Mouse (Mus musculus) large intestine, adult 2 months (tissue): ENCODE data around the gene Snapc4. TPM values are rescaled to one million over a fixed set of nuclear protein-coding genes. Genes with fewer than 3 reads are reported as not detected.

Experiments used
- DNase-seq: peaks from one replicate; pipeline ENCODE4 v3.0.0-alpha.2; 2012; ENCODE audit warnings: low read depth, low spot score
- WGBS: fragments of 180-500 bp; shearing (Covaris S2); methylation state at CpG from one replicate; pipeline ENCODE4 v1.1.7; 2018; 5-methylcytosine and 5-hydroxymethylcytosine counted together
- polyA plus RNA-seq: library from polyadenylated mRNA; depleted of rRNA; stranded (reverse); fragments of >200 nt; gene quantifications from 2 replicates; pipeline ENCODE4 v1.2.3, GENCODE M21; 2012; rRNA removed

The Snapc4 gene
- polyA plus RNA-seq, result 25.0 and 28.1 TPM in 2 replicates

DNA sequence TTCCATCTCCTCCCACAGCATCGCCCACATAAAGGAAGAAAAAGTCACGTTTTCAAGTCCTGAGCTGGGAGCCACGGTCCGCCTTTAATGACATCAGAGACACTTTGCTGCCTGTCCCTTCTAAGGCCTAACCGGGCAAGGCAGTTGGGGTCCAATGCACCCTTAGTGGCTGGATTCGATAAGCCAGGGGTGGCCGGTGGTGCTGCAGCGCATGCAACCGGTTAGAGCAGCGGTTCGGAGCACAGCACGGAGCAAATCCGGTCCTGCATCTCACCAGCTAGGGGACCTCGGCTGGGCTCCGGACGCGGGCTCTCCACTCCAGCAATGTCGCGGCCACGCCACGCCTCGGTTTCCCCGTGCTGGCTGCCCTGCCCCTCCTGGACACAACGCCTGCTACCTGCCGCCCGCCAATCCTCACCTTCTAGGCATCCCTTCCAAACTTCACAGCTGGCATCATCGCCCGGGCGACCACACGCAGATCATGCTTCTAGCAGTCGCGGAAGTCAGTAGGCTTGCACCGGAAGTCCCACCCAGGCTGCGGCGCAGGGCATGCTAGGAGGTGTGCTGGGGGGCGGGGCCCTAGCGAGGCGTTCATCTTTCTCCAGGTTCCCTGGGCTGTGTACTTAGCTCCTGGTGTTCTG is at the start of gene Snapc4:
Gene Snapc4, minus strand, starts transcription at position 523 of the 641 bp plus-strand sequence.
- DNase-seq, result peak; percentile 45
- WGBS, result under 1% methylated on average over 38 of the region's 38 CpGs

DNA sequence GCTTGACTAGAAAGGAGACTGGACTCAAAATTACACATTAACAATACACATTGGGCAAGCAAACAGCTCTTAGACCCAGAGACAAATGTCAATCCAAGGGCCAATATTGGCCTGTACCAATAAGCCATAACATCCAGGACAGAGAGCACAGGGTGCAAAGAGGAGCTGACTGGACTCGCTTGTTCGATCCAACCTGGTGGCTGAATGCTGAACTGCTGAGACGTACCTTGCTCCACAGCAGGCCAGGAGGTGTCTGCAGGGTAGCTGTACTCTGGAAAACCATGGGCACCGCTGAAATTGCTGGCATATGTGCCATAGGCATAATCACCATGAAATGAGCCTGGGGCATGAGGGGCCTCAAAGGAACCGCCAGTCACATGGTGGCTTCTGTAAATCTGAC is 49.4 kb upstream of the Snapc4 start:
- DNase-seq, result no peak
- 95% methylated on average over 5 of the region's 5 CpGs for WGBS

DNA sequence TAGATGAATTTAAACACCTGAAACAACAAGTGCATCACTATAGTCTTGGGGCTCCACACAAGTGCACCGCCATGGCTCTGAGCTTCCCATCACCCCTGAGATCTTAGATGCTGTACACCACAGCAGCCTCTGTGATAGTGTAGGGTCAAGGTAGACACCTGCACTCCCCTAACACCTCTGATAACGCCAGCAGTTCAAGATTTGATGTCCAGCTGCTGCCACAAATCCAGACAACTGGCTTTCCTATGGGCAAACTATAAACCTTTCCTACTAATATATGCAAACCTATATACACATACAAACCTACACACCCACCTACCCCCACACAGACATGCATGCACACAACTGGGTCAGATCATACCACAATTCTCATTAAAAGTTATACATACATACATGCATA is 44.1 kb upstream of the Snapc4 start:
- 97% methylated on average over 2 of the region's 2 CpGs for WGBS
- no peak for DNase-seq

DNA sequence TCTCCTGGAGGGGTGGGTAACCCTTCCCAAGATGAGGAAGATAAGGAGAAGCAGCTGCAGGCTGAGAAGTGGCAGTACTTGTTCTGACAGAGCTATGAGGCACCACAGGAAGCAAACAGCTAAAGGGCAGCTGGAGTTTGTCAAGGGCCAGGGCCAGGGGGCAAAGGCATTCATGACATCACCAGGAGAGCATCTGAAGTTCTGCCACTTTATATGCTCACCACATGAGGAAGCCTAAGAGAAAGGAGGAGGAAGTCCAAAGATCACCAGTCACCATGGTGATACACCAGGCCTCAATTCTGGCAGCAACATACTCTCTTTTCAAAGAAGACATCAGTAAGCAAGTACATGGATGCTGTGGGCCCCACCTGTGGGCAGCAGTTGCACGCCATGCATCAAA is 42.6 kb upstream of the Snapc4 start:
- 58% methylated on average over 1 of the region's 1 CpGs for WGBS
- DNase-seq, result no peak

DNA sequence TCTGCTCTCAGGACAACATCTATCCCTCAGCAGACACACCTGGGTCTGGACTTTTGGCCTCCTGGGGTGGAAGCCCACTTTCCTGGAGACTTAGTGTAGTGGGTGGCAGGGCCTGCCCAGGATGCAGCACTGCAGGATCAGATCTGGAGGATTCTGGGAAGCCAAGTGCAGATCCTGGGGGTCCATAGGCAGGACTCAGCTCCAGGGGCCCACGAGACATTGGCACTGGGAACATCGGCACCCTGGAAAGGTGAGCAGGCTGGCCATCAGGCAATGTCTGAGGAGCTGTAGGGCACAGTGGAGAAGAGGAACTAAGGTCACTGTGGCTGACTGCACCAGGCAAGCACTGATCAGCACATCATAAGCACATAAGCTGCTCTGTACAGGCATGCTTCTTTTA is 41.5 kb upstream of the Snapc4 start:
- WGBS, result 100% methylated on average over 2 of the region's 2 CpGs

DNA sequence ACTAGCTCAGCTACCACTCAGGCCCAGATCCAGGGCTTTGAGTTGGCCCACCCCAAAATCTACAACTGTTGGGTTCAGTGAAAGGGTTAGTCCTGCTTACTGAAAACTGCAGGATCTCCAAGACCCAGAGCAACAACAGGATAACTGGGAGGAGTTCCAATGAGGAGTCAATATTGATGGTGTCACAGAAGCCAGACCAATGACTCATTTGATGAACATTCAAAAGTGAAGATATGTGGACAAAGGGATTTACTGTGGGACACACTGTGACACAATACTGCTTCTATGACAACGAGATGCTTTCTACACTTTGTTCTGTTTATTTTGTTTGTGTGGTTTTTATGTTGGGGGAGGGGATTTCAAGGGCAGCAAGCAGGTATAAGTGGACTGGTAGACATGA is 37.7 kb upstream of the Snapc4 start:
- 59% methylated on average over 1 of the region's 1 CpGs for WGBS
- no peak for DNase-seq

More for the DNA sequence above, 41.5 kb upstream of the Snapc4 start:
- no peak for DNase-seq

DNA sequence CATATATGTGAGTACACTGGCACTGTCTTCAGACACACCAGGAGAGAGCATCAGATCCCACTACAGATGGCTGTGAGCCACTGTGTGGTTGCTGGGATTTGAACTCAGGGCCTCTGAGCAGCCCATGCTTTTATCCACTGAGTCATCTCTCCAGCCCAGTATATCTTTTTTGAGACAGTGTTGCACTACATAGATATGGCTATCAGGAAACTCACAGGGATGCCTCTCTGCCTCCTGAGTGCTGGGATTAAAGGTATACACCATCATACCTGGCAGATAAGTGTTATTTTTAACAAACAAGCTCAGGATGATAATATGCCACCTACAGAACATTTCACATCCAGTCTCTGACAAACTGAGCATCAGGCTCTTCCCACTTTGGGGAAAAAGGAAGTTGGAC is 36.6 kb upstream of the Snapc4 start:
- no peak for DNase-seq

DNA sequence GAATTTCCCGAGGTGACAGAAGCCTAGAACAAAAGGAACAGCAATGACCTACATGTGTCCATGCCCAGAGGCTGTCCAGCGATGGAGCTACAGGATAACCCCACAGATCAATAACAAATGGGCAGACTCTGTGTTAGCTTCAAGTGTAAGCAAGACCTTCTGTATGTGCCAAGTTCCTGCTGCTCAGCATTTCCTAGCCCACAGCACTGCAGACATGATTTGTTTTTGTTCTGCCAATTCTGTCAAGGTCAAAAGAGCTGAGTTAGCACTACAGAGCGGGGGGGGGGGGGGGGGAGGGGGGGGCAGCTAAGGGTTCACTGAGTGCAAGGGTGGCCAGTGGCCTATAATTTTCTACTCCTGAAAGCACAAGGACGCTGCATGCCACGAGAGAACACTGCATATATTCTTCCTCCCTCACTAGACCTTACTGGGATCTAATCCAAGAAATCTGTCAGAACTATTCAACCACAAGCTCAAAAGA is 30.5 kb upstream of the Snapc4 start:
- WGBS, result 60% methylated on average over 5 of the region's 5 CpGs
- no peak for DNase-seq

DNA sequence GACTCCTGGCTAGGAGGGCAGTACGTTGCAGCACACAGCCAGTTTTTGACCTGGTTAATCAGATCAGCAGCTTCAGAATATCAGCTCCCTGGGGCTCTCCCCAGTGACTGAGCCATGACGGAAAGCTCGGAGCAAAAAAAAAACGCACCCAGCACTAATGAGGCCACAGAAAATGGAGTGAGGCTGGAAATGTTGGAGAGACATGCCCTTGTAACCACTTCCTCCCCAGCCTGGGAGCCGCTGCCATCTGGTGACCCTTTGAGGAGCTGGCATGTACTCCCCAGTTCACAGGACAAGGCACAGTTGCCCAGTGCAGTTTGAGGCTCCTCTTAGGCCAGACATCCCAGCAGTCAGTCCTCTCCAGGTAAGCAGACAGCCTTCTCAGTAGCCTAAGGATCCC is 29.6 kb upstream of the Snapc4 start:
- no peak for DNase-seq

DNA sequence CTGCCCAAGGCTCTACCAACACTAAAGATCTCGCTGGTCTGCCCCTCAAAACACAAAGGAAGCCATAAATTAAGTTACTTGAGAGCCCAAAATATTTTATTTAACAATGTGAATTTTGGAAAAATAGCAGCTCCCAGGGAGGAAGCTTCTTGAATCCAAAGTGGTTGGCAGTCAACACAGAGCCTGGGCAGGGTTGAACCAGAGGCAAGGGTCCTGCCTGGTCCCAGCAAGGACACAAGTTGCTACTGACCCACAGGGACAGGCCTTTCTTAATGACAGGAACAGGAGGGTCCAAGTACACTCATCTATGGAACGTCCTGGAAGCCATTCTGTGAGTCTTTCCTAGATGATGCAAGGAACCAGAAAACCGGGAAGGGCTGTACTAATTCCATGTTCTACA is 28.9 kb upstream of the Snapc4 start:
- DNase-seq, result no peak
- WGBS, result 59% methylated on average over 3 of the region's 3 CpGs

More for the DNA sequence above, 29.6 kb upstream of the Snapc4 start:
- WGBS, result 79% methylated on average over 5 of the region's 5 CpGs

DNA sequence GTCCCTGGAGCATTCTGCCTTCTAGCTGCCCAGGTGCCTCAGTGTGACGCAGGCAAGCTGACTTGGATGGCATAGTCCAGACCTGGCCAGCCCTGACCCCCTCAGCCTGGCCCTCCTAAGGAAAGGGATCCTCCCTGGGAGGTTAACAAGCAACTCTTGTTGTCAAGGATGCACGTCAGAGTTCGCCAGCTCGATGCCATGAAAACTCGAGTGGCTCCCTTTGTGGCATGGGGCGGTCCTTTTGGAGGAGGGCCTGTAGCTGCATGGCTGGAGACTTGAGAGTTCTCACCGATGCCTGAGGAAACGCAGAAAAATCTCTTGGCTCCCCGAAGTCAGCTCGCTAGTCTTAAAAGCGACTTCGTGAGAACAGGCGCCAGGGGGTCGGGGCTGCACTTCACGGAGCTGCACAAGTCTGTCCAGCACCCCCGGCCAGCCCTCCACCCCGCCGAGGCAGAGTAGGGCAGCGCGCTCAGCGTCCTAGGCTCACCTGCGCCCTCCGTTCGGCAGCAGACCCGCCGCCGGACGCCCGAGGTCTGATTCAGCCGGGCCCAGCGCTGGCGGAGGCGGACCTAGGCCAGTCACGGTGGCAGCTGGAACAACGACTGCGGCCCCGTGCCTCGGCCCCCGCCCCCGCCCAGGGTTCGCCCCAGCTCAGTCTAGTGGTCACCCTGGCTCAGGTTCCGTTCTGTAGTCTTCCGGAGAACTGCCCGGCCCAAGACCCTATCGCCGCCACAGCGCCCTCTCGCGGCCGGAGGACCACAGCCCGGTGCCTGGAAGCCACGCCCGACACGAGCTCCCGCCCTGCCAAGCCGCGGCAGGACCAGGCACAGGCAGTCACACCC is 28.3 kb upstream of the Snapc4 start, which contains the start of gene Inpp5e:
Gene Inpp5e, minus strand, starts transcription at position 689 of the 842 bp plus-strand sequence.
- under 1% methylated on average over 57 of the region's 57 CpGs for WGBS
- peak; percentile 84 for DNase-seq

DNA sequence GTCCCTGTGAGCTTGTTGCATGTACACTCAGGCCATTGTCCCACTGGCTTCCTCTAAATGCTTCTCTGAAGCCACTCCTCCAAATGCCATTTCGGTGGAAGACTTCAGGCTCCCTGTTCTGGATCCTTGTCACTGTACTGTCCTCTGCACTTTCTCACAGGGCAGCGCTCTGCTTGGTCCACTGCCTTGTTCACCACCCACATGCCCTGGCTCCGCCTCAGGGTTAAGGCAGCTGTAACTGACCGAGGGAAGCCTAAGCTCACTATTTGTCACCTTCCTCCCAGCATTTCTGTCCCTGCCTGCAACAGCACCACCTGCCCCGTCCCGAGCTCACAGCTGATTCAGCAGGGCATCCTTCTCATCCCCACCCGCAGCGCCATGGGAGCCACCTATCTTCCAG is 22.9 kb upstream of the Snapc4 start:
- 80% methylated on average over 8 of the region's 8 CpGs for WGBS
- DNase-seq, result no peak

DNA sequence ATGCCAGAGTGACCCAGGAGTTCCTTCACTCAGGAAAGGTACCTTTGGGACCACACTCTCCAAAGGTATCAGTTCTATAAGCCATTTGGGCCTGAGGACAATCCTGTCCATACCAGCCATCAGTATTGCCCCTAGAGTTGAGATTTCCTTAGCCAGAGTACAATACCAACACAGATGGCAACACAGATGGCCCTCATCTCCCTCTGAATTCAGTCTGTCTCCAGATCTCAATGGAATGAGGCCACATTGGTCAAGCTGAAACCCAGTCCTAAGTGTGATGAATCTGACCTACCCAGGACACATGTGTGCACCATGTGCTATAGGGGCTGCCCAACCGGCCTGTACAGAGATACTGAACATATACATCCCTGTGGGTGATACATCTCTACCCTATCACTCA is 21.8 kb upstream of the Snapc4 start:
- 82% methylated on average over 1 of the region's 1 CpGs for WGBS

DNA sequence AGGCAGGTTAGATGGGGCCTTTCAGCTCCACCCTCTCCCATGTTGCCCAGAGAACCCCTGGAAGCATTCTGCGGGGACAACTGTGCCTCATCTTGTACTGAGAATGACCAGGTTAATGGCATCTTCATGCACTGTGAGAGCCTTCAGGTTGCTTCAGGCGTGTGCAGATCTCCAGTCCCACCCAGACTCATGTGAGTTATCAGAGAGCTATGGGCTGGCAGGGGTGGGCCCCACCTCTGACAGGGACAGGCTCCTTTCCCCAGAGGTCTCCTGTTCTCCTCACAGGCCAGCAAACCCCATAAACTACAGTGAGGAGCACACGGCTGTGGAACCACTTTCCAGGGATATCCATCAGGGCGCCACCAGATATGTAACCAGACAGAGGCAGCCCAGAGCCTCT is 20.6 kb upstream of the Snapc4 start:
- DNase-seq, result no peak
- 84% methylated on average over 4 of the region's 4 CpGs for WGBS

More for the DNA sequence above, 21.8 kb upstream of the Snapc4 start:
- DNase-seq, result no peak

DNA sequence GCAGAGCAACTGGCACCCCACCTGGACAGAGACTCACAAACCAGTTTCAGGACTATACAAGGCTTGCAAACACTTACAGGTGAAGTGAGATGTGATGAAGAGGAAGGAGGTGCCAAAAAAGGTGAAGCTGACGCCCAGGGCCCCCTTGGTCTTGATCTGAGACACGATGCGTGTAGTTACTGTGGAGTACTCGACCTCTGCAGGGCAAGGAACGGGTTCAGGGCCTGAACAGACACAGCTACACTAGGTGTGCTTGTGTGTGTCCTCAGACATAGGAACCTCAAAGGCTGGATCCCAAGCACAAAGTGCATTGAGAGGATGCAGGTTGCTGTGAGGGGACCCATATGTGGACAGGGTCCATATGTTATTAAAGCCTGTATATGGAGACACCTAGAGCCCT is 19.8 kb upstream of the Snapc4 start:
- 89% methylated on average over 5 of the region's 5 CpGs for WGBS
- no peak for DNase-seq

DNA sequence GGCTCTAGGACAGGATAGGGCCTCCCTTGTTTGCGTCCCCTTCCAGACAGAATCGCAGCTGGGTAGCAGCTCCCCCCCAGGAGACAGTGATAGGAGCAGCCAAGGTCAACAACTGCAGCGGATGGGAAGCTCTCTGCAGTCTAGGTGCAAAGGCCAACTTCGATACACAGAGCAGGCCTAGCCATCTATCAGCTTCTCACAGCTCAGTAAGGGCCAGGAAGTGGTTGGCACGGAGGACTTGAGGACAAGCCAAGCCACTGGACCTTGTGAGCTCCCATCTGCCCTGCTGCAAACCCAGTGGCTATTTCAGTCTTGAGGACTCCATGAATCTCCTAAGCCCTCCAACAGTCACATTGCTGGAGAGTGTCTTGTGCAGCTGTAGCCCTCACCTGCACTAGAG is 19.2 kb upstream of the Snapc4 start:
- 72% methylated on average over 5 of the region's 5 CpGs for WGBS
- DNase-seq, result no peak

DNA sequence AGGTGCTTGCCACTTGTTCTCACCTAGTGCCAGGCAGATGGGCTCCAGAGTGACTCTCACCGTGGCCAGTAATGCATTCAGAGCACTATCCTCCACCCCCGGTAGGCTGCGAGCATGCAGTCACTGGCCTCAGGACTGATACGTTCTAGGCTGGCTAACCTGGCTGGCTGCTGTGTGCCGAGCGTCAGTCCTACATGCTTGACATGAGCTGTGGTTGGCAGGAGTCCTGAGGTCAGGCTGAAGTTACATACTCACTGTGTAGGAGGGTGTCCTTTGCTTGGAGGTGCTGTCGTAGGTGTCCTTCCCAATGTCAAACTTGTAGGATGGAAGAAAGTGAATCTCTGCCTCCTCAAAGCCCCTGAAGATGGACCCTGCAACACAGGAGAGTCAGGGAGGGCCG is 18.5 kb upstream of the Snapc4 start:
- 88% methylated on average over 8 of the region's 8 CpGs for WGBS
- DNase-seq, result no peak

DNA sequence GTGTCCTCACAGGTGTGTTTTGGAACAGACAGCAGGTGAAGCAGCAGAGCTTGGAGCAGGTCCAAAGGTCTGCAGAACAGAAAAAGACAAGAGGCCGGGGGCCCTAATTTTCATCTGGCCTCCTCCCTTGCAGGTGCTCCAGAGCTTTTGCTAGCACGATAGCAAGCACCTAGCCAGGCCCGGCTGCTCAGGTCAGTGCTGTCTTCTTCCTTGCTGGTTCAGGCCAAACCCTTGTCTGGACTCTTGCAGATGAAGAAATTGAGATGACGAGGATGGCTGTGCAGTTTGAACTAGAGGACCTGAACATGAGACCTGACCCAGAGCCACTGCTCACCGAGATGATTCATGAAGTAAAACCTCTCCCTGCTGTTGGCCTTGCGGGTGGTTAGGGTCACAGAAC is 11.2 kb upstream of the Snapc4 start:
- no peak for DNase-seq
- 78% methylated on average over 6 of the region's 6 CpGs for WGBS

DNA sequence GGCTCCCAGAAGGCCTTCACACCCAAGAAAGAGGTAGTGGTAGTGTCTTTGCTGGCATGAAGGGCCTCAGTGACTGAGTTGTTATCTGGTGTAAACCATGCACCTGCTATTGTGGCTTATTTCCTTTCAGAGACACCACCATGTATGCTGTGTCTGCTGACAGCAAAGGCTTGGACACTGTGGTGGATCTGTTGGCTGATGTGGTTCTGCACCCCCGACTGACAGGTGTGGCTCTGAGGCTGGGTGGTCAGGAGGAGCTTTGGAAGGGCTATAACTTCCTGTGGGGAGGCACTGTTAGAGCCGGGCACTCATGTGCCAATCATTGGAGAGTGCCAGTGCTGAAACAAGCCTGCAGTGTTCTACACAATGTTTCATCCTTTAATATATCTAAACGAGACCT is 10.5 kb upstream of the Snapc4 start:
- 69% methylated on average over 3 of the region's 3 CpGs for WGBS
- no peak for DNase-seq

DNA sequence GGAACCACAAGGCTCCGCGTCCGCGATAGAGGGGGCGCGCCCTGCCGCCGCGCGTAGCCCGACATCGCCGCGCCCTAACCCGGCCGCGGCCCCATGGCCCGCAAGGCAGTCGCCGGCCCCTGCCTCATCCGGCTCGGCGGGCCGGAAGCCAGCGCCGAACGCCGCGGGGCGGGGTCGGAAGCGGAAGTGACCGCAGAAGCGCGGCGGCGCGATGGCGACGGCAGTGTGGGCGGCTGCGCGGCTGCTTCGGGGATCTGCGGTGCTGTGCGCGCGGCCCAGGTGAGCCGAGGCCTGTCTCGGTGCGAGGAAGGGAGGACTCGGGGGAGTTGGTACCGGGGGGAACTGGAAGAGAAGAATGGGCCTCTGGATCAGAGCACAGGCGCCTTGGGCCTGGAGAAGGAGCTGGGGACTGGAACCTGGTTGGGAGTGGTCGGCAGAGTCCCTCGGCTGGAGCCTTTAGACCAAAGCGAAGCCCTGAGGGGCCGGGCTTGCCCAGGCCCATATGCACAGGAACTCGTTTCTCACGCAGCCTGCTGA is 8.8 kb upstream of the Snapc4 start, which contains the start of the genes Entr1 and Pmpca:
Gene Entr1, minus strand, starts transcription at position 163 of the 537 bp plus-strand sequence.
Gene Pmpca, plus strand, starts transcription at position 186 of the 537 bp plus-strand sequence.
- 1% methylated on average over 60 of the region's 60 CpGs for WGBS
- no peak for DNase-seq
